Mouse (Mus musculus) forebrain, postnatal 0 days (tissue): ENCODE results near the gene RPS10-NUDT3. TPM values are rescaled to one million over a fixed set of nuclear protein-coding genes. Genes with fewer than 3 reads are reported as not detected.

Source experiments
- ATAC-seq: fragments of 200-750 bp; cut with Nextera tagmentation; 2 replicates; pipeline ENCODE4 v1.8.0; 2017; ENCODE audit warnings: mild to moderate bottlenecking, moderate library complexity
- DNase-seq: peaks from one replicate; pipeline ENCODE4 v3.0.0-alpha.2; 2015
- H3K27ac ChIP-seq: fragments of 300-500 bp; sonication (generic); 2 replicates; pipeline ENCODE4 v1.5.1; 2014; ENCODE audit warnings: low read depth, mild to moderate bottlenecking, antibody characterized with exemption, low read length, moderate library complexity, mixed read lengths
- H3K27me3 ChIP-seq: fragments of 300-500 bp; sonication (generic); 2 replicates; pipeline ENCODE4 v1.6.1; 2014; ENCODE audit warnings: mild to moderate bottlenecking, low read length, mixed read lengths; ENCODE audit not compliant: insufficient read depth
- H3K36me3 ChIP-seq: fragments of 300-500 bp; sonication (generic); 2 replicates; pipeline ENCODE4 v1.6.1; 2014; ENCODE audit warnings: mild to moderate bottlenecking, moderate library complexity; ENCODE audit not compliant: insufficient read depth
- H3K4me1 ChIP-seq: fragments of 300-500 bp; sonication (generic); 2 replicates; pipeline ENCODE4 v1.6.1; 2014; ENCODE audit warnings: antibody characterized with exemption; ENCODE audit not compliant: insufficient read depth
- H3K4me2 ChIP-seq: fragments of 300-500 bp; sonication (generic); 2 replicates; pipeline ENCODE4 v1.6.1; 2014; ENCODE audit warnings: low read depth, mild to moderate bottlenecking, moderate library complexity
- H3K4me3 ChIP-seq: fragments of 300-500 bp; sonication (generic); 2 replicates; pipeline ENCODE4 v1.5.1; 2014; ENCODE audit warnings: low read depth, low read length, mixed read lengths
- H3K9ac ChIP-seq: fragments of 300-500 bp; sonication (generic); 2 replicates; pipeline ENCODE4 v1.6.1; 2014; ENCODE audit warnings: mild to moderate bottlenecking
- H3K9me3 ChIP-seq: fragments of 300-500 bp; sonication (generic); 2 replicates; pipeline ENCODE4 v1.6.1; 2016; ENCODE audit warnings: low read length
- CTCF ChIP-seq: sonication (generic); IDR thresholded peaks from 2 replicates; pipeline ENCODE4 v1.5.1; 2016; ENCODE audit warnings: antibody characterized with exemption, control low read depth, low read depth
- WGBS: fragments of 180-500 bp; shearing (Covaris S2); extraction: QIAGEN DNeasy Blood & Tissue Kit; methylation state at CpG from one replicate; pipeline ENCODE4 v1.1.7; 2014; 5-methylcytosine and 5-hydroxymethylcytosine counted together
- polyA plus RNA-seq: library from polyadenylated mRNA; unstranded; fragments of >200 nt; fragmentation: Nextera tagmentation; extraction: Ambion mirVana; gene quantifications from 2 replicates; pipeline ENCODE4 v1.2.1, GENCODE M21; 2015
- total RNA-seq: library from RNA; depleted of rRNA; stranded (reverse); fragments of >200 nt; gene quantifications from 2 replicates; pipeline ENCODE4 v1.2.3, GENCODE M21; 2014

Gene RPS10-NUDT3
- total and polyA plus RNA-seq, 2 experiments from 2014 or later: not detected

DNA sequence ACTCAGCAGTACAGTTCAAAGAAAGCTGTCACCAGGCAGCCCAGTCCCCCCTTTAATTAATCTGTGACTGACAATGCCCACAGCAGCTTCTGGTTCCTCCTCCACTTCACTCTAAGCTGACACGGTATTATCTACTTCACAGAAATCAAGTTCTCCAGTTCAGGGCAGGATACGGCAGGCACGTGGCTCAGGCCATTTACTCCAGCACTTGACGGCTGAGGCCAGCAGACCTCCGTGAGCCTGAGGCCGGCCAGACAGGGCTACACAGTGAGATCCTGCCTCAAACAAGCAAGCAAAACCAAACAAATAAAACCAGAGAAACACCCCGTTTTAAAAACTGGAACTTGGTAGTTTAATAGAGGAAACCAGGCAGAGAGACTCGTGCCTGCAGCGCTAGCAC is 48.4 kb downstream of the RPS10-NUDT3 start:
- H3K4me3 ChIP-seq: no peak overlapping the region
- H3K9ac ChIP-seq: no peak overlapping the region
- 56% methylated on average over 9 of the region's 9 CpGs for WGBS

GRCm38 (mm10) chr17:27583185-27583894 is 51.7 kb downstream of the RPS10-NUDT3 start:
- H3K9ac ChIP-seq: no peak overlapping the region
- ATAC-seq: no peak
- DNase-seq: no peak
- peaks cover 59% of the 10 kb centered on the region for H3K36me3 ChIP-seq
- H3K4me3 ChIP-seq: no peak overlapping the region
- H3K27me3 ChIP-seq: no peaks in the 10 kb centered on the region
- no peak overlapping the region for H3K4me2 ChIP-seq
- no peaks in the 10 kb centered on the region for H3K4me1 ChIP-seq
- no peak overlapping the region for H3K27ac ChIP-seq
- H3K9me3 ChIP-seq: no peaks in the 10 kb centered on the region
- TF ChIP-seq CTCF: no peak
- 89% methylated on average over 13 of the region's 13 CpGs for WGBS

More for the DNA sequence above, 48.4 kb downstream of the RPS10-NUDT3 start:
- DNase-seq: no peak
- TF ChIP-seq CTCF: no peak
- H3K27ac ChIP-seq: no peak overlapping the region
- no peaks in the 10 kb centered on the region for H3K9me3 ChIP-seq
- no peaks in the 10 kb centered on the region for H3K4me1 ChIP-seq
- H3K36me3 ChIP-seq: peaks cover 58% of the 10 kb centered on the region
- H3K27me3 ChIP-seq: no peaks in the 10 kb centered on the region
- H3K4me2 ChIP-seq: no peak overlapping the region
- no peak for ATAC-seq

- H3K9me3 ChIP-seq: no peaks in the 10 kb centered on the region
- no peak for TF ChIP-seq CTCF
- peaks cover 61% of the 10 kb centered on the region for H3K36me3 ChIP-seq
- H3K9ac ChIP-seq: no peak overlapping the region
- DNase-seq (no peak), ATAC-seq (no peak)
- no peaks in the 10 kb centered on the region for H3K4me1 ChIP-seq
- H3K27me3 ChIP-seq: no peaks in the 10 kb centered on the region
- no peak overlapping the region for H3K27ac ChIP-seq
- no peak overlapping the region for H3K4me3 ChIP-seq
- no peak overlapping the region for H3K4me2 ChIP-seq
- 86% methylated on average over 20 of the region's 20 CpGs for WGBS
Observed at GRCm38 (mm10) chr17:27580392-27581068, 54.5 kb downstream of the RPS10-NUDT3 start.

- WGBS: 63% methylated on average over 8 of the region's 8 CpGs
- Histone ChIP-seq H3K4me3 (no peak overlapping the region), H3K27ac (0 out of 2 replicates have a peak overlapping the region, but pooled peaks have one; percentile 47), H3K9ac (no peak overlapping the region), H3K9me3 (no peaks in the 10 kb centered on the region), H3K4me2 (no peak overlapping the region), H3K36me3 (peaks cover 56% of the 10 kb centered on the region), H3K27me3 (no peaks in the 10 kb centered on the region), H3K4me1 (no peaks in the 10 kb centered on the region)
- no peak for DNase-seq
- no peak for TF ChIP-seq CTCF
- ATAC-seq: no peak
Observed at GRCm38 (mm10) chr17:27579816-27580215, 55.2 kb downstream of the RPS10-NUDT3 start.

DNA sequence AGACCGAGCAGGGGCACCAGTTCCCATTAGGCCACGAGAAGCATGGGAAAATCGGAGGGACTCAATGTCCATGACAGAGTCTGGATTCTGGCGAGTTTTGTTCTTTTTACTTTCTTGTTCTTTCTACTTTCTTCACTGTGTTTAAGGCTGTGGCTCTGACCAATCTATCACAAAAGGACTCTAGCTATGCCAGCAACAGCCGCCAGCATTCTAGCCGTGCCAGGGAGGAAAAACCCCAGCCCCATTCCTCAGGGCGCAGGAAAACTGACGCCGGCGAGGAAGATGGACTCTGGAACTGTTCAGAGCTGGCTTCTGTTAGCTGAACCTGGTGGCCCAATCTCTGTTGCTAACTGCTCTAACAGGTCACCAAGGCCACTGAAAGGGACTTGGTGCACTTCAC is 56.5 kb downstream of the RPS10-NUDT3 start:
- ATAC-seq: peak; percentile 42; the same call in 1 of the 2 replicates
- Histone ChIP-seq H3K4me1 (no peaks in the 10 kb centered on the region), H3K4me3 (no peak overlapping the region), H3K4me2 (no peak overlapping the region), H3K9ac (no peak overlapping the region), H3K9me3 (no peaks in the 10 kb centered on the region), H3K27ac (peak overlapping the region; percentile 6), H3K36me3 (peaks cover 51% of the 10 kb centered on the region), H3K27me3 (no peaks in the 10 kb centered on the region)
- TF ChIP-seq CTCF: no peak
- DNase-seq: no peak
- WGBS: 69% methylated on average over 10 of the region's 10 CpGs

DNA sequence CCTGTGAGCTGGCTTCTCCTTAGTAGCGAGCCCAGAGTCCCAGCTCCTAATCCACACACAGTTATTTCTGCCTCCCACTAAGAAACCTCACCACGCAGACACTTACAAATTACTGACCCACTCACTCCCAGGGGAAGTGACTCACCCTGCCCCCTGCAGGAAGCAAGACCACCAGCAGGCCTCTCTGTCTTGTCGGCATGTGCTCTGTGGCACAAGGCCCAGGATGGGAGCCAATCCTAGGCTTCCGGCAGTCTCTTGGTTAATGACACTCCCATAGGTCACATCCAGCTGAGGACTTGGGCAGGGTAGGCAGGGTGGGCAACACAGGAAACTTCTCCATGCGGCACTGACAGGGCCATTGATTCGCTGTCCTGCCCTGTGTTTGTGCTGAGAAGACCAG is 57.6 kb downstream of the RPS10-NUDT3 start:
- no peak for DNase-seq
- peak; percentile 50 for TF ChIP-seq CTCF
- Histone ChIP-seq H3K27ac (peak overlapping the region; percentile 10; the same call in 1 of the 2 replicates), H3K9ac (no peak overlapping the region), H3K4me1 (no peaks in the 10 kb centered on the region), H3K4me2 (no peak overlapping the region), H3K4me3 (no peak overlapping the region), H3K9me3 (no peaks in the 10 kb centered on the region), H3K36me3 (peaks cover 43% of the 10 kb centered on the region), H3K27me3 (no peaks in the 10 kb centered on the region)
- ATAC-seq: 0 out of 2 replicates have a peak, but pooled peaks have one; percentile 7
- 63% methylated on average over 6 of the region's 6 CpGs for WGBS

- Histone ChIP-seq H3K9ac (no peak overlapping the region), H3K36me3 (peaks cover 30% of the 10 kb centered on the region), H3K4me2 (no peak overlapping the region), H3K4me1 (no peaks in the 10 kb centered on the region), H3K27ac (no peak overlapping the region), H3K4me3 (no peak overlapping the region), H3K9me3 (no peaks in the 10 kb centered on the region), H3K27me3 (no peaks in the 10 kb centered on the region)
- ATAC-seq (no peak), DNase-seq (no peak)
- WGBS: 92% methylated on average over 7 of the region's 7 CpGs
- TF ChIP-seq CTCF: no peak
Observed at GRCm38 (mm10) chr17:27576056-27576455, 59.0 kb downstream of the RPS10-NUDT3 start.
